Mouse (Mus musculus) ES-Bruce4 (cell line): ENCODE measurements around the gene Cux2.

Experiments used
- CTCF ChIP-seq: IDR thresholded peaks from one replicate; pipeline ENCODE4 v1.8.1; 2011; ENCODE audit warnings: low read depth, low read length
- EP300 ChIP-seq: IDR thresholded peaks from 2 replicates; pipeline ENCODE4 v1.6.1; 2011; ENCODE audit warnings: low read depth, low read length; ENCODE audit not compliant: insufficient read depth
- POLR2A ChIP-seq: IDR thresholded peaks from one replicate; pipeline ENCODE4 v1.8.1; 2011; ENCODE audit warnings: low read length; ENCODE audit not compliant: insufficient read depth

DNA sequence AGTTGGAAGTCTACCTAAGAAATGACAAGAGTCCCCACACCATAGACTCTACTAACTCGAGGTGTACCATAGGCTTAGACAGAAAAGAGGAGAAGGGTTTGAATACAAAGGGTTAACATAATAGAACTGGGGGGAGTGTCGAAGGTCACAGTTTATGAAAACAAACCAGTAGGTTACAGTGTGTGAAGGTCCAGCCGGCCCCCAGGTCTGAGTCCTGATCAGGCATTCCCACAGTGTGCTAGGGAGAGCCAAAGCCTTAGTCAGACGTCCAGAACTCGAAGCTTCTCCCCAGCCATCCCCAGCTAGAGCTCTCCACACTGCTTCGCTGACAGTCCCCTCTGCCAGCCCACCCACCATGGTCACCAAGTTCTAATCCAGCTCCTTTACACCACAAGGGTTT is 58.0 kb downstream of the Cux2 start:
- TF ChIP-seq EP300 (no peak), POLR2A (no peak), CTCF (no peak)
